Mouse (Mus musculus) kidney, postnatal 4 days (tissue): ENCODE measurements around the gene Slc25a22.

Source experiments
- DNase-seq, 2 experiments: peaks; one replicate each; pipeline ENCODE4 v3.0.0; 2021; ENCODE audit warnings: mixed read lengths in 2 of 2

The Slc25a22 gene

DNA sequence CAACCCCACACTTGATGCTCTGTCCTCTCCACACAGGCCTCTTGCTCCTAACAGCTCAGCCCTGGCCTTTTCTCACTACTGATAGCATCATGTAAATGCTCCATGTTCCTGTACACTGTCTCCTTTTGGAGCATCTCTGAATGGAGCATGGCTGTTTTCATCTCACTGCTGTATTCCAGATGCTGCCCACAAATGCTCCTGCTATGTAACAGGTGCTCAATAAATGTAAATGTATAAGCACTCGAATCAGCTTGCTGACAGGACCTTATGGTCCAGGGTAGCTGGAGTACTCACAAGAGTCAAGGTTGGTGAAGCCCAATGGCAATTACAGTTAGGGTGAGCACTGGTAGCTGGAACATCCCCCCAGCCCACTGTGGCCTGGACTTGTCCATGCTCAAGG is 33.5 kb upstream of the Slc25a22 start:
- no peak for DNase-seq

DNA sequence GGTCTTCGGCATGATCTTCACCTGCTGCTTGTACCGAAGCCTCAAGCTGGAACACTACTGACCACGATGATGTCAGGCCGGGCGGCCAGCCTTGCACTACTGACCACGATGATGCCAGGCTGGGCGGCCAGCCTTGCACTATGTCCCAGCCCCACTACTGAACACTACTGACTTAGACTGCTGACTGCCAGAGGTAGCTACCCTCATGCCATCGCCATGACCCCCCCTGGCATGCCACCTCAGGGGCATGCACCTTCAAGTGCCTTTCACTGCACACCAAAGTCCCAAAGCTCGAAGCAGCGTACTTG is 32.9 kb upstream of the Slc25a22 start:
- DNase-seq = no peak

DNA sequence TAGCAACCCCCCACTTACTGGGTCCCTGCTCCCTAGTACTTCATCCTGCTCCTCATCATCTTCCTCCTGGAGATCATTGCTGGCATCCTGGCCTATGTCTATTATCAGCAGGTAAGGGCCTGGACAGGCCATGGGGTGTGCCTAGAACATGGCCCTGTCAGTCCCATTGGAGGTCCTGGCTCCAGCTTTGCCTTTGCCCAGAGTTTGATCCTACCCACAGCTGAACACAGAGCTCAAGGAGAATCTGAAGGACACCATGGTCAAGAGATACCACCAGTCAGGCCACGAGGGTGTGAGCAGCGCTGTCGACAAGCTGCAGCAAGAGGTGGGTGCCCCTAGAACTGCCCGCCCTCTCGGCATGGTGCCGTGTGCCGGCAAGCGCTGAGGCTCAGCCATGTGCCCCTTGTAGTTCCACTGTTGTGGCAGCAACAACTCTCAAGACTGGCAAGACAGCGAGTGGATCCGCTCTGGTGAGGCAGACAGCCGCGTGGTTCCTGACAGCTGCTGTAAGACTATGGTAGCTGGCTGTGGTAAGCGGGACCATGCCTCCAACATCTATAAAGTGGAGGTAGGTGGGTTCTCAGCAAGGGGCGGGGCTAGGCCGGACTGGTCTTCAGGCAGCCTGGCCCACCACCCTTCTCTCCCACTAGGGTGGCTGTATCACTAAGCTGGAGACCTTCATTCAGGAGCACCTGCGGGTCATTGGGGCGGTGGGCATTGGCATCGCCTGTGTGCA is 32.4 kb upstream of the Slc25a22 start:
- no peak for DNase-seq

- peak in 1 of 2 experiments; percentile 39 for DNase-seq
These were observed 31.7 kb upstream of the Slc25a22 start for GRCm38 (mm10) chr7:141469352-141469751.

DNA sequence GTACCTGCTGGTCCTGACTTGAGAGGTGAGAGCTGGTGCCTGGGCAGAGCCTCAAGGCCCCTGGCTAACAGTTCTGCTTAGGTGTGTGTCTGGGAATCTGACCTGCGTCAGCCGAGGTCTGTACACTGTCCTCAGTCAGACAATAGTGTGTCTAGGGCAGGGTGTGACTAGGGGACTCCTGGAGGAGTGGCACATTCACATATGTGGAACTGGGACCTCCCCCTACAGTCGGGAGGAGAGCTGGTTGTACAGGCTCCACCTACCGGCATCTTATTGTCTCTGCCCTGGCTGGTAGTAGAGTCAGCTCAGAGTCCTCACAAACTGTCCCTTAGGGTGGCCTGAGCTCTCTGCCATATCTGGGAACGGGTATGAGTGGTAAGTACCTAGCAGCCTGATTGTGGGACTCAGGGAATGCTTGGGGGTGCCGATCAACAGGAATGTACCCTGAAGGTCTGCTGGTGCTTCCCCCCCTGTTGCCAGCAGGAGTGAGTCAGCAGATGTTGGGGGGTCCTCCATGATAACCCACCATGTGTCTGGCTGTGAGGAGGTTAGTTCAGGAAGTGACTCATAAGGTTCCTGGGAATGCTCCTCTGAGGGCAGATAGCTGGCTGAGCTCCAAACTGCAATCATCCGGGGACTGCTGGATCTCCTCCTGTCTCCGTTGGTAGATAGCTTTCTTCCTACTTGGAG is 31.0 kb upstream of the Slc25a22 start:
- peak; percentile 72 to 85 for DNase-seq

DNA sequence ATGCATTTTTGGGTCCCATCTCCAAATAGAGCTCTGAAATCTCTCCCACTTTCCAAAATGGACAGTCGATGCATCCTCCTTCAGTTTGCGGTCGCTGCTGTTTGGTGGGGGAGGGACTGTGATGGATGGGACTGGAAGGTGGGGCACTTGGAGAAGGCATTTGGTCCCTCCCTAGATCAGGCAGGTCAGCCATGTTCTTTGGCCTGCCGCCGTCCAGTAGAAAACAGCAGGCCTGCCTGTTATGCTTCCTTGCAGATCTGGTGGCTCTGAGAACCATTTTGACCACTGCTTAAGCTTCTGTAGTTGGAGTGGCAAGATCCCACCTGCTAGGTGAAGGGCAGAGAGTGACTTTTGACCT is 30.5 kb upstream of the Slc25a22 start:
- peak; percentile 63 to 73 for DNase-seq

DNA sequence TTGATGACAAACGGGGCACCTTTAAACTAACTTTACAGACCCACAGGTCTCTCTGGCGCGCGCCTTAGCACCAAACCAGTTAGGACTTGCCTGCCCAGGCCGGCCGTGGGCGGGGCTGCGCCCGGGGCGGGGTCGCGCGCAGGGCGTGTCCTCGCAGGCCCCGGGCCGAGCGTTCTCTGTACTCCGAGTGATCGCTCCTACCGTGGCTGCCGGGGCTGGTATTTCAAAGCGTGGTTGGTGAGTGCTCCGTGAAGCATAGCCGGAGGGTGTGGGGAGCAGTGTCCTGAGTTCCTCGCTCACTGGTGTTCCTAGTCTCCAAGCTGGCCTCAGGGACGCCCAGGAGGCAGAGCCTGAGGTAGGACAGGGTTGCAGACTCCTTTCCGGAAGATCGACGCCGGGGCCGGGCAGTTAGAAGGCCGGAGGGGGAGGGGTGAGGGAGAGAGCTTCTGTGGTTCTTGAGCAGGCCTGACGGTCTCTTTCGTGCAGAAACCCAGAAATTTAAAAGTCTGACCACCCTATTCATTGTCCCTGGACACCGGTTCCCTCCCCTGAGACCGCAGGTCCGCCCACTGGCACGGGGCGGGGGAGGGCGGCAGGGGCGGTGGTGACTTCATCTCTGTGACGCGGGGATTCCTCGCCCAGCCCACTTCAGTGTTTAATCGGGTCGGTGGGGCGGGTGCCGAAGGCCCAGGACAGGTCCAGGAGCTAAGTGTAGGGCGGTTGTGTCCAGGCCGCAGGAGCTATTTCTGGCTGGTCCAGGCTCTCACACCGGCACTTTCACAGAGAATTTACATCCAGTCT is 29.7 kb upstream of the Slc25a22 start, which contains the start of gene Cd151:
TSS of gene Cd151 (plus strand) at position 163 of the 801 bp plus-strand sequence.
- DNase-seq = peak; percentile 93 to 96

DNA sequence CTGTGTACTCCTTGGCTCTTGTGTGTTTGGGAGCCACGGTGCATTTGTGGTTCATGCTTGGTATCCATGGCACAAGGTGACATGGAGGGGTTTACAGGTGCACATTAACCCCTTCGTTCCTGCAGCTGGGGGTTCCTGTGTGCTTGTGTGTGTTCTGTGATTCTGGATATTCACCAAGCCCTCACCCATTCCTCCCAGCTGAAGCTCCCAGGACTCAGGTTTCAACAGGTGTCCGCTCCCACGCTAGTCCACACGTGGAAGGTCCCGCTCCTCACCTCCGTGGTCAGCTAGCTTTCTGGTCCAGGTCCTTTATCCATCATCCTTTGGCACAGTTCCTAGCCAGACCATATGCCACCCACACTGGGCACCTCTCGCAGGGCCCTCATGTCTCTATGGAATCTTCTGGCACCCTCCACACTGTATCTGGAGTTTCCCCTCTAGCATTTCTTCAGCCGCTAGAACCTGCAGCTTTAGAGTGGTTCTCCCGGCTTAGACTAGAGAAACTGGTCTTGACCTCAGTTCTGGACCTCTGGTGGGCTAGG is 29.0 kb upstream of the Slc25a22 start:
- no peak for DNase-seq

GRCm38 (mm10) chr7:141466045-141466394 is 28.3 kb upstream of the Slc25a22 start:
- peak in 1 of 2 experiments; percentile 24 for DNase-seq

- DNase-seq = peak in 1 of 2 experiments; percentile 45
These were observed 27.8 kb upstream of the Slc25a22 start for GRCm38 (mm10) chr7:141465388-141466044.

- DNase-seq = peak; percentile 71 to 83
These were observed 27.0 kb upstream of the Slc25a22 start for GRCm38 (mm10) chr7:141464603-141465201.

DNA sequence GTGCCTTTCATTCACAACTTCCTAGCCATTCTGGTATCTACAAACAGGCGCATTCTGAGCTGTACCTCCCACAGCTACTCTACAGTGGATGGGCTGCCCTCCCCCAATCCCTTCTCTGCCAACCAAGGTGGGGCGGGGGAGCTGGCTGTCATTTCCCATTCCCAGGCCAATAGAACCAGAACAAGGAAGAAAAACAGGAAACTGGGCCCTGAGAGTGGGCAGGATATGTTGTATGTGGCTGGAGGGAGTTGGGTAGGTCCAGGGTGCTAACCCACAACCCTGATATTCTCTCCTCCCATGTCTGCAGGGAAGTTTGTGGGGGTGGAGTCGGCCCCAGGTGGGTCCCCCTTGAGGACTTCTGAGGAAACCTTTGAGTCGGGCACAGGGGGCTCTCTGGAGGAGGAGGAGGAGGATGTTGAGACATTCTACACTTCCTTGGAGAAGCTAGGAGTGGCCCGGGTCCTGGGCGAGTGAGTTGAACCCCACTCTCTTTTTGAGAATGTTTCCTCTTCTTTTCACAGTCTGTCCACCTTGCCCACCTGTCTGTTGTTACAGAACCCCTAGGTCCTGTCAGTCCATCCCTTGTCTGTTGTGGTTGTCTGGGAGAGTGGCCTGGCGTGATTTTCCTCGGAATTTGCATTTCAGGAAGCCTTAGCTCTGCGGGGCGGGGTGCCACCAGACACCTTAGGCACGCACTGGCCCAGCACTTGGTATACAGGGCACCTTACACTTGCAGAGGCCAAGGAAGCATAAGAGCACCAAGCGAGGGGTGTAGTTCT is 26.3 kb upstream of the Slc25a22 start:
- peak; percentile 65 to 76 for DNase-seq

DNA sequence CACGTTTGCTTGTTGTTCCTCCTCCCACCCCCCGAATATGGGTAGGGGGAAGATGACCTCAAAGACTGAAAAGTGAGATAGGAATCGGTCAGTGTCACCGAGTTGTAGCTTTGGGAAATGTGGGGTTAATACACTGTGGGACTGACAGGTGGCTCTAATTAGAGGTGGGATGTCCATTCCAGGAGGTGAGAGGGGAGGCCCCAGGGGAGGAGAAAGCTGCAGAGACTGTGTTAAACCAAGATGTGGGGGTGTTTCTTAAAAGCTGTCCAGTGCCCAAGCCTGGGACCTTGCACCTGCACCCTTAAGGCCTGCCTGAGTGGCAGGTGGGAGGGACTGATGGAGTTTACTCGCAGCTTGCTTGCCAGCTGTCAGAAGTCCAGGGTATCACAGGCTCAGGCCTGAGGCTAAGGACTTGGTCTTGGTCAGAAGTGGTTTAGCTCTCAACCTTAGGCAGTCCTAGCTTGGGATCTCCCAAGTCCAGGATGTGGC is 24.7 kb upstream of the Slc25a22 start:
- DNase-seq = peak; percentile 53 to 69

GRCm38 (mm10) chr7:141461521-141462332 is 24.0 kb upstream of the Slc25a22 start:
- peak; percentile 61 to 71 for DNase-seq

GRCm38 (mm10) chr7:141460391-141461113 is 22.9 kb upstream of the Slc25a22 start, which contains the start of gene Cracr2b:
Gene Cracr2b (plus strand): TSS chr7:141461094.
- DNase-seq = no peak

DNA sequence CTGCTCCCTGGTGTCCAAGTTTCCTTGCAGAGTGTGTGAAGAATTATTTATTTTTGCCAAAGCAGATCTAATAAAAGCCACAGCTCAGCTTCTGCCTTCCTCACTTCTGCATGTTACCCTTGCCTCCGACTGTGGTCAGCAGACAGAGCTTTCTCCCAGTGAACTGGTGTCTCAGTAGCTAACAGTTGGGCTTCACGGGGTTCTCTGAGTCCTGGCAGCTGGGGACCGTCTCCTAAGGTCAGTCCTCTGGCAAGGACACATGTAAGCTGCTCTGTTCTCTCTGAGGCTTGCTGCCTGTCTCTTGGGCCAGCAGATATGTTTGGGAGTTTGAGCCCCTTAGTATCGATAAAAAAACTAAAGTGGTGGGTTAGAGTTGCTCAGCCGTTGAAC is 22.3 kb upstream of the Slc25a22 start:
- peak; percentile 52 to 60 for DNase-seq

DNA sequence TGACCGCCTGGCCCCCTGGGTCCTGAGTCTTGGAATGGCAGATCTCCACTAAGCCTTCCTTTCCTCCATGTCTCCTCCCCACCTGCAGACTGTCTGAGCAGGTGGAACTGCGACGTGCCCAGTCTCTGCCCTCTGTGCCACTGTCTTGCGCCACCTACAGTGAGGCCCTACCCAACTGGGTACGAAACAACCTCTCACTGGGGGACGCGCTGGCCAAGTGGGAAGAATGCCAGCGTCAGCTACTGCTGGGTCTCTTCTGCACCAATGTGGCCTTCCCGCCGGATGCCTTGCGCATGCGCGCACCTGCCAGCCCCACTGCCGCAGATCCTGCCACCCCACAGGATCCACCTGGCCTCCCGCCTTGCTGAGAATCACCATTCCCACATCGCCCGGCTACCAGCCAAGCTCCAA is 21.6 kb upstream of the Slc25a22 start:
- no peak for DNase-seq

- no peak for DNase-seq
These were observed 21.0 kb upstream of the Slc25a22 start for GRCm38 (mm10) chr7:141458661-141459060.

- DNase-seq = peak; percentile 74 to 80
These were observed 20.4 kb upstream of the Slc25a22 start for GRCm38 (mm10) chr7:141457986-141458660.
